Mouse (Mus musculus) Patski (cell line): ENCODE measurements around the gene Gm20388. TPM values are rescaled to one million over a fixed set of nuclear protein-coding genes. Genes with fewer than 3 reads are reported as not detected.

Experiments used
- ATAC-seq: fragments of 100-300 bp; one replicate; pipeline ENCODE4 v1.8.0; 2021
- CTCF ChIA-PET: fragments of 350-600 bp; sonication (Branson Sonifier 250); formaldehyde crosslinking; loops from one replicate; lab custom pipeline; 2022; ENCODE audit warnings: inconsistent platforms; lab: Charles Lee
- POLR2A ChIA-PET: fragments of 350-600 bp; sonication (Branson Sonifier 250); formaldehyde crosslinking; loops from one replicate; lab custom pipeline; 2022; ENCODE audit warnings: antibody characterized with exemption, inconsistent platforms; lab: Charles Lee
- DNase-seq: peaks from one replicate; pipeline ENCODE4 v3.0.0-alpha.2; 2011; ENCODE audit warnings: low read depth, low spot score
- H3K27me3 ChIP-seq: fragments of 371-371 bp; one replicate; pipeline ENCODE4 v1.5.1; 2021
- CTCF ChIP-seq: fragments of 100-300 bp; IDR thresholded peaks from one replicate; pipeline ENCODE4 v1.5.1; 2021
- in situ Hi-C: fragments of 300-500 bp; cut with MboI; formaldehyde crosslinking; loops from 3 replicates; pipeline ENCODE4 v1.11.1; 2018; ENCODE audit warnings: low pct_unique_long_range_greater_than_20kb, mixed read lengths
- polyA plus RNA-seq: library from polyadenylated mRNA; unstranded; gene quantifications from one replicate; pipeline ENCODE4 v1.2.3, GENCODE M21; 2021

Gene Gm20388
- polyA plus RNA-seq, 1 experiment from 2014 or later, result 86.7 TPM

DNA sequence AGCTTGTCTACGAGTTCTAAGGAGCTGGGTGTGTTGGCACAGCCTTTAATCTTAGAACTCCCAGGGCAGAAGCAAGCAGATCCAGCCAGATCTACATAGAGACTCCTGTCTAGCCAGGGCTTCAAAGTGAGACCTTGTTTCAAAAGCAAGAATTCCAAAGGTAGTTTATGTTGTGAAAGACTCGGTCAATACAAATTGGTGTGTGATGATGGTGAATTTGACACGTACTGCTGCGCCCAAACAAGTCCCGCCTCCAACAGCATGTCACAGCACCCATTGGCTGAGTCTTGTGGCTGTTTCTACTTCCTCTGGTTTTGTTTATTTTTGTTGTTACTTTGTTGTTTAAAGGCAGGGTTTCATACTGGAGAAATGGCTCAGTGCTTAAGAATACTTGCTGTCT is 3901.6 kb downstream of the Gm20388 start:
- ATAC-seq (no peak), DNase-seq (no peak)
- CTCF ChIA-PET, result no interaction called here
- in situ Hi-C loops, result loop anchor here (25.0 kb wide), 1 partner anchor 550 kb away; no protein-coding TSS in a partner anchor
- H3K27me3 ChIP-seq, result no peaks in the 10 kb centered on the region
- no peak for TF ChIP-seq CTCF
- POLR2A ChIA-PET, result interaction anchor here (0.6 kb wide), 1 partner anchor 180 kb away, joined by 3 read pairs; no protein-coding TSS in a partner anchor

DNA sequence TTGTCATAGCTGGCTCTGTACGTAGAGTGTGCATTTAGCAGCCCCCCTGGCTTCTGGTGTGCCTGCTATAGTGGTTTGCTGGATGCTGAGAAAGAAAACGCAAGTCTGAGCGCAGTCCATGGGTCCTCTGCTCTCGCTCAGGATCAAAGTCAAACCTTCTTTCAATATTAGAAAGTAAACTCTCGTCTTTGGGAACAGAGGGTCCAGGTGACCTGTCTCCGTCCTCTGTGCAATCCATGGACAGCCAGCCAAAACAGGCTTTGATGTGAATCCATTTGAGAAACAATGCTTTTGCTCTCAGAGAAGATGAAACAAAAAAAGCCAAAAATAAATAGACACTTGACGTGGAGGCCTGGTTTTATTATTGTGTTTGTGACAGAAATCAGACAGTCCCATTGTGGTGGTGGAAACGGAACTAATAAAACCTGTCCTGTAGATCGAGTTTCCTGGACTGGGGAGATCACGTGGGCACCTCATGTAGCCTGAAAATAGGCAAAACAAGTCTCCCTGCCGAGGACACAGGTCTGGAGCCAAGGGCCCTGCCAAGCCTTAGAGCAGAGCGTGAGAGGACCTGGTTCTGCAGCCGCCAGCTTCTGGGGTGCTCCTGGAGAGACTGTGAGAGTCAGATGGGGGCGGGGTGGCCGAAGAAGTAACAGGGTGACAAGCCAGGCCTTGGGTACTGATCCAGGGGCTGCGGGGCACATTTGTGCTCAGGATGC is 3902.7 kb downstream of the Gm20388 start:
- CTCF ChIA-PET, result no interaction called here
- ATAC-seq, result no peak
- in situ Hi-C loops, result loop anchor here (25.0 kb wide), 1 partner anchor 549 kb away; no protein-coding TSS in a partner anchor

GRCm38 (mm10) chr8:123813892-123814266 is 3903.2 kb downstream of the Gm20388 start:
- ATAC-seq, result no peak
- in situ Hi-C loops, result loop anchor here (25.0 kb wide), 1 partner anchor 548 kb away; no protein-coding TSS in a partner anchor

More for the DNA sequence above, 3902.7 kb downstream of the Gm20388 start:
- POLR2A ChIA-PET, result no interaction called here
- no peak for TF ChIP-seq CTCF
- H3K27me3 ChIP-seq, result no peaks in the 10 kb centered on the region
- no peak for DNase-seq

DNA sequence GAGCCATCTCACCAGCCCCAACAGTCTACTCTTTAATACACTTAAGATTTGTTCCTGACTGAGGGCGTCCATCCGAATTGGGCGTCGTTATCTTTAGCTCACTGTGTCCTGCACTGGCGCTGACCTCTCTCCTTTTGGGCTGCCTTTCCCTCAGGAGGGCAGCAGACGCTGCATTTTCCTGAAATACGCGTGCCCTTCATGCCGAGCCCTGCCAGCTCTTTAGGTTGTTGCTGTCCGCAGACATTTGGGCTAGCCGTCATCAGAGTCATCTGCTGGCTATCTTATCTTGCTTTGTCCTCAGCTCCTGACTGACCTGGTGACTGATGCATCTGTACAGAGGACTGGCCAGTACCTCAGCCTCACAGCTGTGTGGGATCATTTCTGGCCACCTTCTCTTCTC is 3904.7 kb downstream of the Gm20388 start:
- POLR2A ChIA-PET, result no interaction called here
- ATAC-seq, result no peak
- no peaks in the 10 kb centered on the region for H3K27me3 ChIP-seq
- DNase-seq, result no peak
- in situ Hi-C loops, result loop anchor here (25.0 kb wide), 1 partner anchor 547 kb away; no protein-coding TSS in a partner anchor
- CTCF ChIA-PET, result no interaction called here
- TF ChIP-seq CTCF, result no peak

More at GRCm38 (mm10) chr8:123813892-123814266, 3903.2 kb downstream of the Gm20388 start:
- no peak for DNase-seq
- ChIA-PET POLR2A (no interaction called here), CTCF (no interaction called here)
- H3K27me3 ChIP-seq, result no peaks in the 10 kb centered on the region
- TF ChIP-seq CTCF, result no peak

DNA sequence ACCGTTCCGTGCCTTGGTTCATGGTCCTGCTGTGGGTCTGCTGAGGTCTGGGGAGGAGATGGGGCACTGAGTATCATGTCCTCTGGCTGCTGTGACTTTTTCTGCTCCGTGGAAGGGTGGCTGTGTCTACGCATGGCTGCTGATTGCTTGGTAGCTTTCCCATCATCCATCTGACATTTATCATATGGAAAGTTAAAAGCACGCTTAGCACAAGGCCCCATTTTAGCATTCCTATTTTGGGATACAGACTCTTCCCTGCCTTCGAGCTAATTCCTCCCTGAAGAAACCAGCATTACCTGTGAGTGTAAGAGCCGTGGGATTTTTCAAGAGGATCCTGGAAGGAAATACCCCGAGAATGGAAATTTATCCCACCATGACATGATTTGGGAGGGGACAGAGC is 3906.3 kb downstream of the Gm20388 start:
- in situ Hi-C loops, result loop anchor here (25.0 kb wide), 1 partner anchor 545 kb away; no protein-coding TSS in a partner anchor
- ATAC-seq (no peak), DNase-seq (no peak)
- no peaks in the 10 kb centered on the region for H3K27me3 ChIP-seq
- TF ChIP-seq CTCF, result no peak
- POLR2A ChIA-PET, result no interaction called here
- CTCF ChIA-PET, result no interaction called here

GRCm38 (mm10) chr8:123817747-123818146 is 3907.1 kb downstream of the Gm20388 start:
- in situ Hi-C loops, result loop anchor here (25.0 kb wide), 1 partner anchor 545 kb away; no protein-coding TSS in a partner anchor
- TF ChIP-seq CTCF, result no peak
- POLR2A ChIA-PET, result no interaction called here
- CTCF ChIA-PET, result no interaction called here
- no peaks in the 10 kb centered on the region for H3K27me3 ChIP-seq
- DNase-seq (no peak), ATAC-seq (no peak)

DNA sequence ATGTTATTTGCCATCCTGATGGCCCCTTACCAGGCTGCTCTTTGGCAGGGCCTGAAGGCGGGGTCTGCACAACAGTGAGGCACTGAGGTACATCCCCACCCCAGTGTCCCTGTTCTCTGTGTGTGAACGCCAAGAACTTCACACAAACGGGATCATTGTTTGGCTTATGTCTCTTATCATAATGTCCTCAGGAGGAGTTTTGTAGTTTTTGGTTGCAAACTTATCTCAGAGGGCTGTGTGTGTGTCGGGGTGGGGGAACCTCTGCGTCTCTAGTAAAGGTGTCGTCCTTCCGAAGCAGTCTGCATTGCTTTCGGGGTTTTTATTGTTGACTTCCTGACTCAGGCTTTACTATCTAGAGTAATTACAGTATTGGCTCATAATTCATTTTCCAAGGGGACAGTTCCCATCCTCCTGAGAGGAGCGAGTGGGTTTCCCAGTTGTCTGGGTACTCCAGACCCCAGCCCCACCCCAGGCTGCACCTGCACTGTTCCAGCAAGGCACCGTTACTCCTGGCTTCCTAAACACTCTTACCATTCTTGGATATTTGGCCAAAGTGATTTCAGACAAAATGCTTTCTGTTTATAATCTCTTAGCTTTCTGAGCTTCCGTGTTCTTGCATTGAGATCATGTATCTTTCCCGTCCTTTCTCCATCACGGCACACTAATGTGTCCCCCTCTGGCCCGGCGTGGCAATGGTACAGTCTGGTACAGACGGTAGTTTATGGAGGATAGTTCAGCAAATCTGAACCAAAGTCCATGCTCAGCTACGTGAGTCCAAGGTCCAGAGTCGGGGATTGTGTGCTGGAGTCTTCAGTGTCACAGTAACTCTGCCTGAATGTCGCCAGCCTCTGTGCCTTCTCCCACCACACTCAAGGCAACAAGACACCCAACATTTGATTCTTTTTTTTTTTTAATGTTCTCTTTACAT is 3909.3 kb downstream of the Gm20388 start:
- ChIA-PET CTCF (no interaction called here), POLR2A (no interaction called here)
- DNase-seq (no peak), ATAC-seq (no peak)
- H3K27me3 ChIP-seq, result no peaks in the 10 kb centered on the region
- in situ Hi-C loops, result loop anchor here (25.0 kb wide), 1 partner anchor 542 kb away; no protein-coding TSS in a partner anchor
- no peak for TF ChIP-seq CTCF

DNA sequence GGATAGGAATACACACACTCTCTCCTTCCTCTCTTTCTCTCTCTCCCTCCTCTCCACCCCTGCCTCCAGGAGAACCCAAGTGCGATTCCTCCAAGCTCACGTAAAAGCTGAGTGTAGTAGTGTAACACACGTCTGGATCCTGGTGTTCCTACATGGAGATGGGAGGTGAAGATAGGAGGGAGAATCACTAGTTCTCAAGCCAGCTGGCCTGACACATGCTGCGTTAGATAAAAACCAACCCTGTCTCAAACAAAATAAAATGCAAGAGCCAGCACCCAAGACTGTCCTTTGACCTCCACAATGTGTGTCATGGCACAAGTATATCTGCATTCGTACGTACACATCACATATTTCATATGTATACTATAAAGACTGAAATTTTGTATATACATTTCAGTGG is 3910.1 kb downstream of the Gm20388 start:
- POLR2A ChIA-PET, result no interaction called here

GRCm38 (mm10) chr8:123823111-123823510 is 3912.5 kb downstream of the Gm20388 start:
- ATAC-seq, result no peak
- POLR2A ChIA-PET, result no interaction called here

More for the DNA sequence above, 3910.1 kb downstream of the Gm20388 start:
- in situ Hi-C loops, result loop anchor here (25.0 kb wide), 1 partner anchor 542 kb away; no protein-coding TSS in a partner anchor
- no peak for ATAC-seq
- no peak for TF ChIP-seq CTCF
- CTCF ChIA-PET, result no interaction called here
- H3K27me3 ChIP-seq, result no peaks in the 10 kb centered on the region
- DNase-seq, result no peak

GRCm38 (mm10) chr8:123823532-123824123 is 3913.0 kb downstream of the Gm20388 start:
- in situ Hi-C loops, result loop anchor here (25.0 kb wide), 1 partner anchor 539 kb away; no protein-coding TSS in a partner anchor
- no peak for ATAC-seq
- no peaks in the 10 kb centered on the region for H3K27me3 ChIP-seq
- ChIA-PET POLR2A (no interaction called here), CTCF (interaction anchor here (1.4 kb wide), 1 partner anchor 12 kb away, joined by 6 read pairs; no protein-coding TSS in a partner anchor)
- DNase-seq, result no peak
- TF ChIP-seq CTCF, result no peak

More at GRCm38 (mm10) chr8:123823111-123823510, 3912.5 kb downstream of the Gm20388 start:
- TF ChIP-seq CTCF, result peak; percentile 60
- CTCF ChIA-PET, result interaction anchor here (1.4 kb wide), 1 partner anchor 13 kb away, joined by 6 read pairs; no protein-coding TSS in a partner anchor
- in situ Hi-C loops, result loop anchor here (25.0 kb wide), 1 partner anchor 539 kb away; no protein-coding TSS in a partner anchor
- no peak for DNase-seq
- no peaks in the 10 kb centered on the region for H3K27me3 ChIP-seq
